Mouse (Mus musculus) brain, embryonic 18.5 days (tissue): ENCODE results near the gene Kank2.
"Not testable (repeated sequence)": the region's sequence is repeated elsewhere in the genome, so short reads cannot be mapped to it uniquely, and the experiment has no call there.

Source experiments
- DNase-seq: peaks from one replicate; pipeline ENCODE4 v3.0.0-alpha.2; 2012; ENCODE audit warnings: low read depth, low spot score

Kank2 gene

DNA sequence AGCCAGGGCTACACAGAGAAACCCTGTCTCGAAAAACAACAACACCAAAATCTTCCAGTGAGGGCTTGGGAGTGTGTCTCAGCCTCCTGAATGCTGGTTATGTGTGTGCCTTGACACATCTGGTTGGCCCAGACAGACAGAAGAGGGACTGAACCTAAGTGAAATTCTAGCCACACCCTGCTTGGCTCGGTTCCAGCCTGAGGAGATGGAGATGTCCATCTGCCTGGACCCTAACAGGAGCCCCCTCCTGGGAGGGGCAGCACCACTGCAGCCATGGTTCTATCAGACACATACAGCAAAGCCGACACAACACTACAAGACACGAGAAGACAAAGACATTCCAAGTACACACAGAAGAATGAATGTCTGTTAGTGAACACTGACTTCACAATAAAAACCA lies 19.6 kb upstream of the Kank2 start:
- no peak for DNase-seq

DNA sequence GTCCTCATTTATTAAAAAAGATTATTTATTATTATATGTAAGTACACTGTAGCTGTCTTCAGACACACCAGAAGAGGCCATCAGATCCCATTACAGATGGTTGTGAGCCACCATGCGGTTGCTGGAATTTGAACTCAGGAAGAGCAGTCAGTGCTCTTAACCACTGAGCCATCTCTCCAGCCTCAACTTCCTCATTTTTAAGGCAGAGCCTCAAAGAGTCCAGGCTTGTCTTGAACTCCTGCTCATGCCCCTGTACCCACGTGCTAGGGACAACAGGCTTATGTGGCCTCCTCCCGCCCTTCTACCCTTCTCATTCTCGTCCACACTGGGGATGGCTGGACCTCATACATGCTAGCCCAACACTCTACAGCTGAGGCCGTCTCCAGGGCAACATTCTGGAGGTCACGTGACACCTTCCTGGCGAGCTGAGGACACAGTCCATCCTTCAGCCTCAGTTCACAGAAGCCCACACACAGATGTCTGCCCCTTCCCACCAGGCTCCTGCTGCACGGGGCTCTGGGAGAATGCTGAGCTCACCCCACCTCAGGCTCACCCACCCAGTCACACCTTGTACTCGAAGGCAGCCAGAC lies 18.3 kb upstream of the Kank2 start:
- no peak for DNase-seq

DNA sequence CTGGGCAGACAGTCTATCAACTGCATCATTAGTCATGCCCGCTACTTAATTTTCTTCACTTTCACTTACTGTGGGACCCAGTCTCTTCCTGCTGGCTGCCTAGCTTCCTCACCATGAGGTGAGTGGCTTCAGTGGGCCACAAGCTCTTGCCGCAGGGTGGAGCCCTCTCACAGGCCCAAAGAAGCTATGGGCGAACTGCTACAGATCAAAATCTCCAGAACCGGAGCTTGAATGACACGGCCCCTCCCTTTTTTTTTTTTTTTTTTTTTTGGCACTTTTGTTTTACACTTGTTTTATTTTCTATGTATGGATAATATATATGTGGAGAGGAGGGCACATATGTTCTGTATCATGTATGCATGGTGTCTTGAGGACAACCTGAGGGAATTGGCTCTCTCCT lies 12.6 kb upstream of the Kank2 start:
- no peak for DNase-seq

DNA sequence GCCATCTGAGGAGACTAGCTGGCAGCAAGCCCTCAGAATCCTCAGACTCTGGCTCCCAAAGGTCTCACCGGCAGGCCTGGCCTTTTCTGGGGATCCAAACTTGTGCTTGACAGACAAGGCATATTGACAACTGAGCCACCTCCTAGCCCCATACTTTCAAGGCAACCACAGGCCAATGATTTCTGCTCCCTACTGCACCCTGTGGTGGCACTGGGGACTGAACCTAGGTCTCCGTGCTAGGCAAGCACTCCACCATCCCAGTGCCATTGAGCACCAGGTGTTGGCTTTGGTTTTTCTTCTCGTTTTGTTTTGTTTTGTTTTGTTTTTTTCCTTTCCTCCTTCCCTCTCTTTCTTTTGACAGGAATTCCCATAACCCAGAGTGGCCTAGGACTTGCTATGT lies 10.0 kb upstream of the Kank2 start:
- DNase-seq: no peak

DNA sequence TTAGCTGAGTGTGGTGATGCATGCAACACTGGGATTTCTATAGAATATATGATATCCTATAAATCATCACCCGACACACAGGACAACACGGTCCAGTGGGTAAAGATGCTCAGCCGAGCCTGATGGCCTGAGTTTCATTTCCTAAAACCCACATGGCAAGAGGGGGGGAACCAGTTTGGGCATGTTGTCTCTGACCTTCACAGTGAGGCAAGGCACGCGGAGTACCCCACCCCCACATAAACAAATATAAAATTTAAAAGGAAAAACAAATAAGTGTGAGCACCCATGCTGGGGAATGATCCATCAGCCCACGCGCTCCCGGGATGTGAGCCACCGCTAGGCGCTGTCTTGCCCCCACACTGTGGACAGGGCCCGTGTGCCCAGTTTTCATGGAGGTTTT lies 8.4 kb upstream of the Kank2 start:
- no peak for DNase-seq

DNA sequence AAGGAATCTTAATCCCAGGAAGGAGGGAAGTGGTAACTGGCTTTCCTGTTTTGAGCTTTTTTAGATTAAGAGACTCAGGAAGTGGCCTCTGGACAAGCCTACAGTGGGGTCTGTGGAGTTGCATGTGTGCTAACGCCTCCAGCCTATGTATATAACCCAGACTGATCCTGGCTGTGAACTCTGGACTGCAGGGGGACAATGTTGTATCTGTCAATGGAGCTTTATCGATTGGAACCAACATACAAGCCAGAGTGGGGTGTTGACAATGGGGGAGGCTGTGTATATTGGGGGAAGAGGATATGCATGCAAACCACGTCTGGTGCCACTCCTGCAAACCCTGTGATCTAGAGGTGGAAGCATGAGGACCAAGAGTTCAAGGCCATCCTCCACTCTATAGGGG lies 7.8 kb upstream of the Kank2 start:
- no peak for DNase-seq

DNA sequence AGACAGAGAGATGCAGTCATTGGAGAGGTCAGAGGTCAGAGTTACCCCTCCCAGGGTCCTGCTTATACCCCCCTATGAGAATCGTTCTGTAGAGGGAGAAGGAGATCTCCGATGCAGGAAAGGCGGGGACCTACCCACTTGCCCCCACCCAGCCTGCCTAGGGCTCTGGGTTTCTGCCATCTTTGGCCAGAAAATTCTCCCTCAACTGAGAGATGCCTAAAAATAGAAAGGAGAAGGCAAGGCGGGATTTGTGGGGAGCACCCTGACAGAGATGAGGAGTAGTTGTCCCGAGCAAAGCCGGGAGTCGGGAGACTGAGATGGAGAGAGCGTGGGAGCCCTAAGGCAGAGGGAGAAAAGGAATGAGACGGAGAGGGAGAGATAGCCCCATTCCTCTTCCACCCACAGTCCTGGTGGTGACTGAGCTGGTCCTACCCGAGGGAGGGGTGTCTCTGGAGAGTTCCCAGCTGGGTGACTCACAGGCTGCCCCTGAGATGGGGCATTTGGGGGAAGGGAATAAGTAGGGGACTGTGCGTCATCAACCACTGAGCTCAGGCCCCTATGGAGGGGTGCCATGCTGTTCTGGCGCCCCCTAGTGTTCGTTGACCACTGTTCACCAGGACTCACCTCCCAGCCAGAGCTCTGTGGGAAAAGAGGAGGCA lies 5.6 kb upstream of the Kank2 start:
- DNase-seq: no peak

DNA sequence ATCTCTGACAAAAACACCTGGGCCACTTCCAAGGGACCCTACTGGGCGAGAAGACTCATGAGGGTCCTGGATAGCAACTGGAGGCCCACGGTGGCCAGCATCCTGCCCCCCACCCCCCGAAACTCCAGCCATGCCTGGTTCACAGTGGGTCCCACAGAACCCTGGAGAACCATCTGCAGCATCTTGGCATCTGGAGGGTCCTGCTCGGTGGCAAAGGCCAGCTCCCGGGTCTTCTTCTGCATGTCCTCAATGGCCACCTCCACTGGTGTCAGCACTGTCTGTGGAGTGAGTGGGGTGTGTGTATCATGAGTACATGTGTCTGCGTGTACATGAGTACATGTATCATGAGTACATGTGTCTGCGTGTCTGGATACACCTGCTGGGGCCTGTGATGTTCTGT lies 3.0 kb upstream of the Kank2 start:
- DNase-seq: no peak

DNA sequence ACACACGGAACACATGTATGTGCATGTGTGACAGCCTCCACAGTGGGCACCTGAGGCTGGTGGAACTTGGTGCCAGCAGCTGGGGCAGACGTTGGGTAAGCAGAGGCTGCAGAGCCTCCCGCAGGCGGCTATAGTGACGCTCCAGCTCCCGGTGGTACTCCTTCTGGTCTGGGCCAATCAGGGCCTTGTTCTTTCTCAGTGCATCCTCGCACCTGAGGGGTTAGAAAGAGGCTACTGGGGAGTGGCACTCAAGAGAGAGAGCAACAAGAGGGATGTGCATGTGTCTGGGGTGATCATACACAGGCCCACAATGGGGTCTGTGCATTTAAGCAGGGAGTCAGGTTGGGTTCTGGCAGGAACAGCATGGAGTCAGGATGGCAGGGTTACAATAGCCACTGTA lies 2.6 kb upstream of the Kank2 start:
- DNase-seq: no peak

DNA sequence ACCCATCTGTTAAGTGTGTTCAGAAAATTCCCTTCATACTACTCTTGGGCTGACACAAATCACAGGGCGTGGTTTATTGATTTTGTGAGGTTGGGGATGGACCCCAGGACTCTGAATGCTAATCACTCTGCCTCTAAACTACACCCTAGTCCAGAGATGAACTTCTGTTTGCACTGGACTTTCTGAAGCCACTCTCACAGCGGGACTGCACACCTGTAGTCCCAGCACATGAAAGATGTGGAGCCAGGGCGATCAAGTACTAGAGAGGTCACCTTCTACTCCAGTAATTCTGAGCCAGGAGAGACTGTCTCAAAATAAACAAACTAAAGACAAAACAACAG lies 436 bp upstream of the Kank2 start:
- DNase-seq: no peak

DNA sequence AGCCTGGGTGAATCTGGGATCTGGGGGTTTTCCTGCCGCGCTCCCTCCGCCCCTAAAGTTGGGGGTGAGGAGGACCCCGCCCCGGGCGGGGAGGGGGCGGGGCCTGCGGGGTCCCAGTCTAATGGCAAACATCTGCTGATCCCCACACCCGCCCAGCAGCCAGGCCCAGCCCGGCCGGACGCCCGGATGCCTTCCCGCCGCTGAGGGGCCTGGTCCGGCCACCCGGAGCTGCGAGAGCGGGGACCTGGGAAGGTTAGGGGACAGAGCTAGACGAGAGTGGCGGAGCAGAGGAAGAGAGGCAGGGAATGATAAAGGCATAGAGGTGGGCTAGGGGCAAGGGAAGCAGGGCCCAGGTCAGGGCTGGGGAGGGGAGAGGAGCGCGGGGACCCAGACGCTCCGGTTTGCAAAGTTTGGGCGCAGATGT lies 611 bp downstream of the Kank2 start:
- DNase-seq: no peak

DNA sequence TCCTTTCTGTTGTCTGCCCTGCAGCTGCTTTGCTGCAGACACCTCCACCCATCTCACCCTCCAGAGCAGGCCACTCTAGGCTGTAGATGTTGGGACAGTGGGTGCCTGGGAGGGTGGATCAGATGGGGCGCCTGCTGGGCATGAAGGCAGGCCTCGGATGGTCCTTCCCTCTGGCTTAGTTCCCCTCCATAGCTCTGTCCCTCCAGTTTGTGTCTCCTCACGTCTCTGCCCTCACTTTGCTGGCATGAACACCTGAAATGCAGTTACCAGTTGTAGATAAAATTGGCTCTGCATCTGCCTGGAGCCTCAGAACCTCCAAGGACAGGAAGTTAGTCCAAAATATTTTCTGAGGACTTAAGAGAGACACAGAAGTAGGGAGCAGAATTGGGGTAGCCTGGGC lies 1.6 kb downstream of the Kank2 start:
- no peak for DNase-seq

DNA sequence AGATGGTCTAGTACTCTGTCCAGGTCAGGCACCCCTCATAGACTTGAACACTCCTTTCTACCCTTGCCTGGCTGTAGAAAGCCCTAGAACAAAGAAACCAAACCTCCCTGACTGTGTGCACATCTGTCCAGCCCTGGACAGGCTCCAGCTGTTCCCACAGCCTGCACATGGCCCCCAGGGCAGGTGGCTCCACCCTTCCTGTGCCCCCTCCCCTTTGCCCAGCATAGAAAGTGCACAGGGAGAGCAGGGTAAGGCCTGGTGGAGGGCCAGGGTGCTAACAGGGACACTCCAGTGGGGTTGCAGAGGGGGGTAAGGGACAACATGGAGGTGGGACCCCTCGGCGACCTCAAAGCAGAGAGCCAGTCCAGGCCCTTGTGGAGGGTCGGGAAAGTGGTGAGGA lies 2.3 kb downstream of the Kank2 start:
- no peak for DNase-seq

DNA sequence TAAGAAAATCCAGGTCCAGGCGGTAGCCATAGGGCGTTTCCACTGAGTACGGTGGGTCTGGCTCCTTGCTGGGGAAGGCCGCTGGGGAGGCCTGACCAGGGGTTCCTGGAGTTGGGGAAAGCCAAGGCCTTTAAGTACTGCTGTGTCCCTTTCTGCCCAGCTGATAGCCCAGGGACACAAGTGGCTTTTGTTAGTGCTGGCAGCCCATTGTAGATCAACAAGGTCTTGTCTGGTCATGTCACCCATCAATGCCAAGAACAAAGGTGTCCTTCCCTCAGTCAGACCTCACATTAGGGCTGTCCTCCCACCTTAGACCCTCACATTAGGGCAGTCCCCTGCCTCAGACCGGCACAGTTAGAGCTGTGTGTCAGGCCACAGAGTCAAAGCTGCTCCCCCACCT lies 3.0 kb downstream of the Kank2 start:
- no peak for DNase-seq

DNA sequence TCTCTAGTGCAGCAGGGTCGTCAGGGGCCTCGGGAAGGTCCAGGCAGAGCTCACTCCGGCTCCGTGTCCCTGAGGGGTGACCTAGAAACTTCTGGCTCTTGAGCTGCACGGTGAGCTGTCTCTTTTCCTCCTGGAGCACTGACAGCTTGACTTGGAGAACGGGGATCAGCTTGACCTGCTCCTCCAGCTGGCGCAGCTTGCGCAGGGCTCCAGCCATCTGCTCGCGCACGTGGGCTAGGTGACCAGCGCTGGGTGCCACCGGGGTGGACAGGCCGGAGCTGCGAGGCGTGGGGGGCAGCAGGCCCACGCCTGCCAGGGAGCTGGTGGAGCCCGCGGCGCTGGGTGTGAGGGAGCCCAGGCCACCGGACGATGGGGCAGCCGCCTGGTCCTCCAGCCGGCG lies 3.6 kb downstream of the Kank2 start:
- no peak for DNase-seq

DNA sequence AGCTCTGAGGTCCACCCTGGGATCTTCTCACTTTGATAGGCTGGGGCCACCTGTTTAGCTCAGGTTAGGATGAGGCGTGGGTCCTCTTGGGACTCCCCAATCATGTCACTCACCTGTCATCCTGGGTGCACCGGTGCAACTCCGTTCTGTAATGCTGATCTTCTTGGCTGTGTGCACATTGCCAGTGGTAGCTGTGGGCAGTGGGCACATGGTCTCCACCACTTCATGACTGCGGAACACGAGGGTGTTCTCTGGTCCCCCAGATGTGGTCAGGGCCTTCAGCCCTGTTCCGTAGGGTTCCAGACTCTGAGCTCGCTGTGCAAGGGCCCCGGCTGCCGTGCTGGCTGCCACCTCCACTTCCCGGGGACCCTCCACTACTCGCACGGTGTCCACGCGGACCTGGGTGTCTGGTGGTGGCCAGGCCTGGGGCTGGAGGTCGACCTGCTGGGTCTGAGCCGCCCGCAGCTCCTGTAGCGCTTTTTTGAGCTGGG lies 4.2 kb downstream of the Kank2 start:
- no peak for DNase-seq

DNA sequence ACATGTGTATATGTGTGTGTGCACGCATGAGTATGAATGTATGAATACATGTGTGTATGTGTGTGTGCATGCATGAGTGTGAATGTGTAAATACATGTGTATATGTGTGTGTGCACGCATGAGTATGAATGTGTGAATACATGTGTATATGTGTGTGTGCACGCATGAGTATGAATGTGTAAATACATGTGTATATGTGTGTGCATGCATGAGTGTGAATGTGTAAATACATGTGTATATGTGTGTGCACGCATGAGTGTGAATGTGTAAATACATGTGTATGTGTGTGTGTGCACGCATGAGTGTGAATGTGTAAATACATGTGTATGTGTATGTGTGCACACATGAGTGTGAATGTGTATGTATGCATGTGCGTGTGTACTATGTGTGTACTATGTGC lies 5.0 kb downstream of the Kank2 start:
- DNase-seq: not testable (repeated sequence)

DNA sequence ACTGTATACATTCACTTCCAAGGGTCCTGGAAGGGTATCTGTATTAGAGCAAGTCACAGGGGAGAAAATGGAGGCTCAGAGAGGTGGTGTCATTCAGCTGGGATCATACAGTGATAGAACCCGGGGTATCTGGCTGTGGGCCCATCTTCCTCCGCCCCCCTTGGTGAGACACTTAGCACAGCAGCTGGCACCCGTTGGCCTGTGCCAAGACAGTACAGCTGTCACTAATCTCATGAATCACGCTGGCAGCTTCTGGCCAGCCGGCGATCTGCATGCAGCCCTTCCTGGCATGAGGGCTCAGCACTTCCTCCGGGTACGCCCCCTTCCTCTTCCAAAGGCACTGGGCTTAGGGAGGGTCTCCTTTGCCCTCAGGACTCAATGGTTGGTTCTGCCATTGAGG lies 5.9 kb downstream of the Kank2 start:
- DNase-seq: no peak

DNA sequence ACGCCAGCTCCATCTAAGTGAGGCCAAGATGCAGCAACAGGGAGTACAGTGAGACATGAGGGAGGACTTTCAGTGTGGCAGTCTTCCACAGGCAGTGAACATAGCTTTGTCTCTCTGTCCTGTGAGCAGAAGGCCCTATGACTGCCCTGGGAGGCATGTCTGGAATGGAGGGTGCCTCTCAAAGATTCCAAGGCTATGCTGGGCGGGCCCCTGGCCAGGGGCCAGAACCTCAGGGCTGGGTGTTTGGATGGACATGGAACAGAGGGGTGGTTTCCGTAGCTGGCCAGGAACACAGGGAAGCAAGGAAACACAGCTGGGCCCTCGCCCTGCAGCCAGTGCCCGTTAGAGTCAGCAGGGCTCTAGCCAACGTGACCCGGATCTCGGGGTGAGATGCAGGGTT lies 6.7 kb downstream of the Kank2 start:
- no peak for DNase-seq

DNA sequence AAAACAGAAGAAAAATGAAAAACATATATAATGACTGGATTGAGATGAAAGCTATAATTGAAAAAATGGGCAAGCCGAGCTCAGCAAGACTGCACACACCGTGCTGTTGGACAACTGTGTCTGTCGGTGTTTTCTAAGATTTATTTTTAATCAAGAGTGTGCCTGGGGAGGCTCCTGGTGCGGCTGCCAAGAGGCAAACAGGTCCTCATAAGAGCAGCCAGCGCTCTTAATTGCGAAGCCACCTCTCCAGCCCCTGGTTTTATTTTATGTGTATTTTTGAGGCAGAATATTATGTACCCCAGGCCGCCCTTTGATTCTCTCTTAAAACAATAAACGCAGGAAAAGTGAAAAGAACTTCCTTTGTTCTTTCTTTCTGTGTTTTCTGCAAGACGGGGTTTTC lies 10.3 kb downstream of the Kank2 start:
- DNase-seq: no peak

DNA sequence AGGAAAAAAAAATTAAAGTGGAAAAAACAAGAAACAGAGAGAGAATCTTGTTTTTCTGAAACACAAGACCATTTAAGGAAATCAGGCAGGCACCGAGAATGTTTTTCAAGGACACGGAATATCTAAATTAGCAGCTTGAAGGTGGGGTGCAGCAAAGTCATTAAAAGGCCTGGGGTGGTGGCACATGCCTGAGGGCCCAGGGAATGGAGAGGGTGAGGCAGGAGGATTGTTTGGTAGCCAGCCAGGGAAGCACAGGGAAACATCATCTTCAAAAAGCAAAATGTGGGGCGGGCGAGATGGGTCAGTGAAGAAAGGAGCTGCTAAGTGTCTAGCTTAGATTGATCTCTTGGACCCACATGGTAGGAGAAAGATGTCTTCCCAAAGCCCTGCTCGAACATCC lies 10.9 kb downstream of the Kank2 start:
- DNase-seq: no peak

DNA sequence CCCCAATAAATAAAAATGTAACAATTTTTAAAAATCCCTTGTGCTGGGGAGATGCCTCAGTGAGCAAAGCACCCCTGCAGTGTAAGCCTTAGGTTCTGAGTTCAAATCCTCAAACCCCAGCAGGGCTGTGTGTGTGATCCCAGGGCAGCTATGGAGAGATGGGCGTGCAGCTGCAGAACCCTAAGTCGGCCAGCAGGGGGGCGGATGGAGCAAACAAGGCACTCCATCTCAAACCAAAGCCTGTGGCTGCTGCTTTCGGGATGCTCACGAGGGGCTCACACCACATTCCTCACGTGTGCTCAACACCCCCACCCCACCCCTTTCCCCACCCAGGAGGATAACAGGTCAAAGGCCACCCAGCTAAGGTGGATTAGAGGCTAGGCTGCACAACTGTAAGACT lies 11.6 kb downstream of the Kank2 start:
- no peak for DNase-seq

DNA sequence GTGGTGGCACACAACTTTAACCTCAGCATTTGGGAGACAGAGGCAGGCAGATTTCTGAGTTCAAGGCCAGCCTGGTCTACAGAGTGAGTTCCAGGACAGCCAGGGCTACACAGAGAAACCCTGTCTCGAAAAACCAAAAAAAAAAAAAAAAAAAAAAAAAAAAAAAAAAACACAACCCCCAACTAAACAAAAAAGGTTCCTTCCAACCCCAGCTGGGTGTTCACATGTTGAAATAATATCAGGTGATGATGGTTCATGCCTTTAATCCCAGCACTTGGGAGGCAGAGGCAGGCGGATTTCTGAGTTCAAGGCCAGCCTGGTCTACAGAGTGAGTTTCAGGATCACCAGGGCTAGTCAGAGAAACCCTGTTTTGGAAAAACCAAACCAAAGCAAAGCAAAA lies 12.2 kb downstream of the Kank2 start:
- DNase-seq: not testable (repeated sequence)
